Mouse (Mus musculus): ENCODE measurements around the gene Srd5a3. TPM values are rescaled to one million over a fixed set of nuclear protein-coding genes. Genes with fewer than 3 reads are reported as not detected.
"Not testable (repeated sequence)": the region's sequence is repeated elsewhere in the genome, so short reads cannot be mapped to it uniquely, and the experiment has no call there.

Srd5a3 gene
- 16.7 and 17.7 TPM in 2 replicates for polyA plus RNA-seq (2011; ENCODE audit: insufficient read depth, insufficient read length, low read depth, missing spikeins)

GRCm38 (mm10) chr5:76139808-76140729 is at the start of gene Srd5a3:
Srd5a3 (plus strand) TSS chr5:76140271.
- Histone ChIP-seq H3K9me3 (replicated peaks; ENCODE audit: control insufficient read depth, insufficient read depth, low read length, poor library complexity, severe bottlenecking) (no peaks in the 10 kb centered on the region), H3K27me3 (ENCODE audit: control insufficient read depth, insufficient read depth, low read length, poor library complexity, severe bottlenecking) (no peaks in the 10 kb centered on the region), H3K36me3 (ENCODE audit: control insufficient read depth, insufficient read depth, low read length, poor library complexity, severe bottlenecking) (no peaks in the 10 kb centered on the region), H3K27ac (ENCODE audit: insufficient read depth, low read length) (peak within 1 kb of the TSS; percentile 47), H3K4me3 (ENCODE audit: low read depth, low read length) (peak within 1 kb of the TSS; percentile 88), H3K4me1 (ENCODE audit: control insufficient read depth, insufficient read depth, low read length) (no peaks in the 10 kb centered on the region), H3K9ac (ENCODE audit: low read depth, poor library complexity, severe bottlenecking) (peak within 1 kb of the TSS; percentile 76)
- peak; percentile 88 for TF ChIP-seq POLR2A (IDR thresholded peaks at IDR 0.05; ENCODE audit: insufficient read depth, low read length)
- TF ChIP-seq EP300 (IDR thresholded peaks at IDR 0.05; ENCODE audit: insufficient read depth, low read depth, low read length): no peak
- peak; percentile 21 for TF ChIP-seq CTCF (IDR thresholded peaks at IDR 0.05; ENCODE audit: low read depth, low read length)

GRCm38 (mm10) chr5:76103809-76104208 is 36.3 kb upstream of the Srd5a3 start:
- H3K4me1 ChIP-seq (ENCODE audit: control insufficient read depth, insufficient read depth, low read length); H3K9me3 ChIP-seq (replicated peaks; ENCODE audit: control insufficient read depth, insufficient read depth, low read length, poor library complexity, severe bottlenecking); H3K4me3 ChIP-seq (ENCODE audit: low read depth, low read length); H3K27me3 ChIP-seq (ENCODE audit: control insufficient read depth, insufficient read depth, low read length, poor library complexity, severe bottlenecking); H3K9ac ChIP-seq (ENCODE audit: low read depth, poor library complexity, severe bottlenecking); H3K36me3 ChIP-seq (ENCODE audit: control insufficient read depth, insufficient read depth, low read length, poor library complexity, severe bottlenecking): not testable (repeated sequence)
- H3K27ac ChIP-seq (ENCODE audit: insufficient read depth, low read length): peak overlapping the region; percentile 63; the same call in 1 of the 2 replicates
- TF ChIP-seq EP300 (IDR thresholded peaks at IDR 0.05; ENCODE audit: insufficient read depth, low read depth, low read length): peak; percentile 84

- Histone ChIP-seq H3K36me3 (ENCODE audit: control insufficient read depth, insufficient read depth, low read length, poor library complexity, severe bottlenecking) (no peaks in the 10 kb centered on the region), H3K4me3 (ENCODE audit: low read depth, low read length) (no peak overlapping the region), H3K9me3 (replicated peaks; ENCODE audit: control insufficient read depth, insufficient read depth, low read length, poor library complexity, severe bottlenecking) (no peaks in the 10 kb centered on the region), H3K4me1 (ENCODE audit: control insufficient read depth, insufficient read depth, low read length) (peaks cover 3% of the 10 kb centered on the region), H3K27me3 (ENCODE audit: control insufficient read depth, insufficient read depth, low read length, poor library complexity, severe bottlenecking) (no peaks in the 10 kb centered on the region), H3K9ac (ENCODE audit: low read depth, poor library complexity, severe bottlenecking) (no peak overlapping the region), H3K27ac (ENCODE audit: insufficient read depth, low read length) (no peak overlapping the region)
- TF ChIP-seq CTCF (IDR thresholded peaks at IDR 0.05; ENCODE audit: low read depth, low read length) (no peak), EP300 (IDR thresholded peaks at IDR 0.05; ENCODE audit: insufficient read depth, low read depth, low read length) (no peak), POLR2A (IDR thresholded peaks at IDR 0.05; ENCODE audit: insufficient read depth, low read length) (no peak)
Observed at GRCm38 (mm10) chr5:76107306-76107705, 32.8 kb upstream of the Srd5a3 start.

- H3K9me3 ChIP-seq (replicated peaks; ENCODE audit: control insufficient read depth, insufficient read depth, low read length, poor library complexity, severe bottlenecking): no peaks in the 10 kb centered on the region
- H3K4me3 ChIP-seq (ENCODE audit: low read depth, low read length): no peak overlapping the region
- no peak overlapping the region for H3K9ac ChIP-seq (ENCODE audit: low read depth, poor library complexity, severe bottlenecking)
- H3K36me3 ChIP-seq (ENCODE audit: control insufficient read depth, insufficient read depth, low read length, poor library complexity, severe bottlenecking): no peaks in the 10 kb centered on the region
- H3K27me3 ChIP-seq (ENCODE audit: control insufficient read depth, insufficient read depth, low read length, poor library complexity, severe bottlenecking): no peaks in the 10 kb centered on the region
- peaks cover 3% of the 10 kb centered on the region for H3K4me1 ChIP-seq (ENCODE audit: control insufficient read depth, insufficient read depth, low read length)
- H3K27ac ChIP-seq (ENCODE audit: insufficient read depth, low read length): no peak overlapping the region
- TF ChIP-seq POLR2A (IDR thresholded peaks at IDR 0.05; ENCODE audit: insufficient read depth, low read length) (no peak), EP300 (IDR thresholded peaks at IDR 0.05; ENCODE audit: insufficient read depth, low read depth, low read length) (no peak), CTCF (IDR thresholded peaks at IDR 0.05; ENCODE audit: low read depth, low read length) (no peak)
Observed at GRCm38 (mm10) chr5:76108496-76108895, 31.6 kb upstream of the Srd5a3 start.

GRCm38 (mm10) chr5:76111173-76111572 is 28.9 kb upstream of the Srd5a3 start:
- no peak for TF ChIP-seq EP300 (IDR thresholded peaks at IDR 0.05; ENCODE audit: insufficient read depth, low read depth, low read length)
- Histone ChIP-seq H3K4me1 (ENCODE audit: control insufficient read depth, insufficient read depth, low read length) (no peaks in the 10 kb centered on the region), H3K4me3 (ENCODE audit: low read depth, low read length) (no peak overlapping the region), H3K27ac (ENCODE audit: insufficient read depth, low read length) (no peak overlapping the region), H3K27me3 (ENCODE audit: control insufficient read depth, insufficient read depth, low read length, poor library complexity, severe bottlenecking) (no peaks in the 10 kb centered on the region), H3K36me3 (ENCODE audit: control insufficient read depth, insufficient read depth, low read length, poor library complexity, severe bottlenecking) (no peaks in the 10 kb centered on the region), H3K9ac (ENCODE audit: low read depth, poor library complexity, severe bottlenecking) (no peak overlapping the region), H3K9me3 (replicated peaks; ENCODE audit: control insufficient read depth, insufficient read depth, low read length, poor library complexity, severe bottlenecking) (no peaks in the 10 kb centered on the region)

- no peaks in the 10 kb centered on the region for H3K4me1 ChIP-seq (ENCODE audit: control insufficient read depth, insufficient read depth, low read length)
Observed at GRCm38 (mm10) chr5:76112016-76112415, 28.1 kb upstream of the Srd5a3 start.

More at GRCm38 (mm10) chr5:76112016-76112415, 28.1 kb upstream of the Srd5a3 start:
- Histone ChIP-seq H3K9me3 (replicated peaks; ENCODE audit: control insufficient read depth, insufficient read depth, low read length, poor library complexity, severe bottlenecking) (no peaks in the 10 kb centered on the region), H3K36me3 (ENCODE audit: control insufficient read depth, insufficient read depth, low read length, poor library complexity, severe bottlenecking) (no peaks in the 10 kb centered on the region), H3K9ac (ENCODE audit: low read depth, poor library complexity, severe bottlenecking) (no peak overlapping the region), H3K27ac (ENCODE audit: insufficient read depth, low read length) (no peak overlapping the region), H3K4me3 (ENCODE audit: low read depth, low read length) (no peak overlapping the region), H3K27me3 (ENCODE audit: control insufficient read depth, insufficient read depth, low read length, poor library complexity, severe bottlenecking) (no peaks in the 10 kb centered on the region)
- TF ChIP-seq EP300 (IDR thresholded peaks at IDR 0.05; ENCODE audit: insufficient read depth, low read depth, low read length): no peak
- TF ChIP-seq POLR2A (IDR thresholded peaks at IDR 0.05; ENCODE audit: insufficient read depth, low read length): no peak
- no peak for TF ChIP-seq CTCF (IDR thresholded peaks at IDR 0.05; ENCODE audit: low read depth, low read length)
